Mouse (Mus musculus): ENCODE results near the gene Phactr2. TPM values are rescaled to one million over a fixed set of nuclear protein-coding genes. Genes with fewer than 3 reads are reported as not detected.

The Phactr2 gene
- 4.2 and 4.8 TPM in 2 replicates for polyA plus RNA-seq (2012; rRNA removed)

GRCm38 (mm10) chr10:13473833-13474567, at the start of gene Phactr2:
Gene Phactr2 (minus strand): TSS chr10:13474412.

GRCm38 (mm10) chr10:13499331-13499730, 25.1 kb upstream of the Phactr2 start, which contains the start of gene Fuca2:
Gene Fuca2 (plus strand): TSS chr10:13499540.

GRCm38 (mm10) chr10:13192731-13193351, 281.4 kb downstream of the Phactr2 start, which contains the start of gene Ltv1:
Gene Ltv1 (minus strand): TSS chr10:13193168.

GRCm38 (mm10) chr10:13177973-13178624, 296.1 kb downstream of the Phactr2 start, which contains the start of gene Zc2hc1b:
Gene Zc2hc1b (minus strand): TSS chr10:13178023.

Other genes starting within 250 kb of the Phactr2 start
- 26.4 and 27.3 TPM in 2 replicates for gene Fuca2, start 25.1 kb upstream of the Phactr2 start, polyA plus RNA-seq (2012; rRNA removed)
- 5.7 and 6.5 TPM in 2 replicates for gene Adat2, start 78.5 kb upstream of the Phactr2 start, polyA plus RNA-seq (2012; rRNA removed)
- 31.8 and 33.3 TPM in 2 replicates for gene Pex3, start 78.7 kb upstream of the Phactr2 start, polyA plus RNA-seq (2012; rRNA removed)